Mouse (Mus musculus): ENCODE measurements around the gene Gpa33.

Gpa33 gene

DNA sequence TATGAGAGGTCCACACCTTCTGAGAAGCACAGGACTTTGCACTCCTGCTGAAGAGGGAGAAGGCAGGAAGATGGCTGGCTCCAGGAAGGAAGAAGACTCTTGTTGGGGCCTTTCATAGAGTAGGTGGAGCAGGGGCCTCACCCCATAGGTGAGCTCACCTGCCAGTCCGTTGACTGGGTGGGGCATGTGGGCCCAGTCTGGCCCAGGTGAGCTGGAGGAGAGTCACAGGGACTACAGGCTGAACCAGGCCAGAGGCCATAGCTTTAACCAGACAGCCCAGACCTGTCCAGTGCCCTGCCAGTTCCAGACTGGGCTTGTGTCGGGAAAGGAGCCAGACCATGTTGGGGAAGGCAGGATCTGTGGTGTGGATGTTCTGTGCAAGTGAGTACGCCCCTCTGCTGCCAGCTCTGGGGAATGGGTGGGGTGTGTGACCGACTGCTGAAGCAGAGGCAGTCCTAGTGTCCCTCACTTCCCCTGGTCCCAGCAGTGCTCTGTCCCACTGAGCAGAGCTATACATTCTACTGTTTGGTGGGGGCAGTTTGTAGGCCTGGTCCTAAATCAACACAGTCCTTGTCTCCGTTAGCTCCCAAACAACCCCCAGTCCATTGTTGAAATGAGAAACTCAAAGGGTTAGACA lies at the start of gene Gpa33:
TSS of gene Gpa33 (plus strand) at position 15 of the 637 bp plus-strand sequence.
- no peak for DNase-seq (ENCODE audit: low spot score in 2 of 2)

DNA sequence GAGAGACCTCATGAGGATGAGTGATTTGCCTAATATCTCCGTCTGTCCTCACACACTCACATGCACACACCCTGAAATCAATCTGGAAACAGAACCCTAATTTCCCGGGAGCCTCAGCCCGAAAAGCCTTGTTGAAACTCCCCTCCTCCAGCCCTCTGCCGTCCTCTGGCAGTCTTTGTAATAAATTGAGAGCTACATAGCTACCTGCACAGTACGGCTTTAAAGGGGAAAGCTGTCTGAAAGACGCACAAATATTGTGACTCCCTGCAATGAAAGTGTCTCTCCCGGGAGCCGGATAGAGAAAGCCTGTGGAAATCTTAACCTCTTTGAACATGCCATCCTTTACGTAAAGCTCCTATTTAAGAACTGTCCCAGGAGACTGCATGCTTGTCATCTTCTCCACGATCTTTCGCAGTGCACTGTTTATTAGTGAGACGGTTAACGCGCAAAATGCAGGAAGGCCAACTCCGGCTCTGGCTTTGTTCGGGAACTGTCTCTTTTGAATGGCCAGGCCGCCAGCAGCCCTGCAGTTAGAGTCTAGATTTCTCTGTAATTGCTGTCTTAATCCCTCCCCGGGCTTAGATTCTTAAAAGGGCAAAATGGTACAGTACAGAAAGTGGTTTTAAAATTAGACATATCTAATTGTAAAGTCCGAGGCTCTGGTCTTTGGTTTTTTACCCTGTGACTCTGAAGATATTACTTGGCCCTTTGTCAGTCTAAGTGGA lies 41.4 kb upstream of the Gpa33 start:
- no peak for DNase-seq (ENCODE audit: low spot score in 2 of 2)

- no peak for DNase-seq (ENCODE audit: low spot score in 2 of 2)
These were observed 40.7 kb upstream of the Gpa33 start for GRCm38 (mm10) chr1:166089337-166089736.

DNA sequence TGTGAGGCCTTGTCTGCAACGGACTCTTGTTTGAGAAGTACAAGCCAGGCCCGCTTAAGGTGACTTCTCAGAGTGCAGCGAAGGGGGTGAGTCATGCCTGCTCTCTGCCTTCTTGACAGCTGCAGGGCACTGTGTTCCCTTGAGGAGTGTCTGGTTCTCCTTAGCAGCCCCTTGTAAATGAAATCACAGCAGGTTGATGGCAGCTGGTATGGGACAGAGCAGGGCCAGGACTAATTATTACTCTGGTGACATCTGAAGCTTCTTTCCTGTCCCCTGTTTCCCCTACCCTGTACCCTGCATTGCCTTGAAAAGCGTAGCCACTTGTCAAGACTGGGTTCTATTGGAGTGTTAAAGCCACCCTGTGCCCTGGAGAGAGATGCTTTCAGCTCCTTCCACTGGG lies 40.3 kb upstream of the Gpa33 start:
- DNase-seq (ENCODE audit: low spot score in 2 of 2), result no peak

DNA sequence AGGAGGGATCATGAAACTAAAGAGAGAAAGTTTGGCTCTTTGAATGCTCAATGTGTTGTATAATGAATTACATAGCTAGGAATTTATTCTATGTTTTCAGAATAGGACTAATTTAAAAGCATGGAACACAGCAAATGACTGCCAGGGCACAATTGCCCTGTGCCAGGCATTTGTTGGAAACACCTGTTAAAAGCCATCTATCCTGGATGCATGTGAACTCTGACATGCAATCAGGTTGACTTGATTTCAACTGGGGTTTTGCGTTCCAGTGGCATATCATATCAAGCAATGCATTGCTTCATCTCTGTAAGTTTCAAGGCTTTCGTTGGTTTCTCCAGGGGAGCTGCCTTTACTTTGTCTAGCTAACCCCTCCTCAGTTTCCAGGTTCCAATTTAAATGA lies 39.7 kb upstream of the Gpa33 start:
- DNase-seq (ENCODE audit: low spot score in 2 of 2), result no peak

GRCm38 (mm10) chr1:166094462-166094861 lies 35.6 kb upstream of the Gpa33 start:
- DNase-seq (ENCODE audit: low spot score in 2 of 2), result no peak

GRCm38 (mm10) chr1:166098120-166098519 lies 31.9 kb upstream of the Gpa33 start:
- no peak for DNase-seq (ENCODE audit: low spot score in 2 of 2)

DNA sequence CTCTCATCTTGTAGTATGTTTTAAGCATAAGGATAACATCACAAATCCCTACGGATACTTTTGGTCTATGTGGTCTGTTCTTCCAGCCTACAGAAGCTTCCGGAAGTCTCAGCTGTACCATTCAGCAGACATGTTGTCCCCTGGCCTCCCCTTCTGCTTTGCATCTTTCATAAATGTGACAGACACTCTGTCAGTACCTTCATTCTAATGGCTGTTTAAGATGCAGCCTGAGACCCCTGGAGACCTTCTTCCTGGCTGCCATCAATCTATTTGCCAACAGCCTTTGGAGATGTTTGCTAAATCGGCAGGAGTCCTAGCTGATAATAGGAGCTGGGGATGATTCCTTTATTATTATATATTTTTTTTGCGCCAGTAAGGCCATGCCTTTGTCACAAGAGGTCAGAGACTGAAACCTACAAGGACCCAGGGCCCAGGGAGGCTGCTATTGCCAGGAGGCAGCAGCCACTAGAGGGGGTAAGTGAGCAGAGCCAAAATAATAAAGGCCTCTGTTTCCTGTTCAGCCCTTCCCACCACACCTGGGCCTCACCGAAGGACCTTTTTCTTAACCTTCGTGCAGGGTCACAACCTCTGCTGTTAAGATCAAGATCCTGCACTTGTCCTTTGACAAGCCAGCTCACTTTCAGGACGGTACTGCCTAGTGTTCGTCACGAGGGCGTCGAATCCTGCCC lies 27.0 kb upstream of the Gpa33 start:
- no peak for DNase-seq (ENCODE audit: low spot score in 2 of 2)

GRCm38 (mm10) chr1:166104858-166105257 lies 25.2 kb upstream of the Gpa33 start:
- no peak for DNase-seq (ENCODE audit: low spot score in 2 of 2)

- DNase-seq (ENCODE audit: low spot score in 2 of 2), result no peak
These were observed 24.6 kb upstream of the Gpa33 start for GRCm38 (mm10) chr1:166105464-166105863.

GRCm38 (mm10) chr1:166114986-166115385 lies 15.1 kb upstream of the Gpa33 start:
- DNase-seq (ENCODE audit: low spot score in 2 of 2), result no peak

GRCm38 (mm10) chr1:166115719-166116118 lies 14.3 kb upstream of the Gpa33 start:
- no peak for DNase-seq (ENCODE audit: low spot score in 2 of 2)

GRCm38 (mm10) chr1:166117866-166118639 lies 12.0 kb upstream of the Gpa33 start:
- no peak for DNase-seq (ENCODE audit: low spot score in 2 of 2)

GRCm38 (mm10) chr1:166122114-166122513 lies 7.9 kb upstream of the Gpa33 start:
- DNase-seq (ENCODE audit: low spot score in 2 of 2), result no peak

- no peak for DNase-seq (ENCODE audit: low spot score in 2 of 2)
These were observed 7.0 kb upstream of the Gpa33 start for GRCm38 (mm10) chr1:166123045-166123444.

DNA sequence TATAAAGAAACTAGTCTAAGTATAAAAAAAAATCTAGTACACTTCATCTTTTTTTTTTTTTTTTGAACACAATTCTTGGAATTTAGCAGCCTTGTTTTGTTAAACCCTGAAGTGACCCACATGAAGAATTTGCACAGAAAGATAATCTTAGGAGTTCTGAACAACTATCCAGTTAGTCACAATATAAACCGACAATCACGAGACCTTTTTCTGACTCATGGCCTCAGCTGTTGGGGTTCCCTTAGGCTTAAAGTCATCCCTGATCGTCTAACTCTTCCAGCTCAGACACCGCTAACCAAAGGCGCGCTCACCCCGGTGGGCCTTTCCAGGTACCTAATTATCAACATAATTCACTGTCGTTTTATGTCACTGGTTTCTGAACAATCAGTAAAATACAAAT lies 6.3 kb upstream of the Gpa33 start:
- no peak for DNase-seq (ENCODE audit: low spot score in 2 of 2)

DNA sequence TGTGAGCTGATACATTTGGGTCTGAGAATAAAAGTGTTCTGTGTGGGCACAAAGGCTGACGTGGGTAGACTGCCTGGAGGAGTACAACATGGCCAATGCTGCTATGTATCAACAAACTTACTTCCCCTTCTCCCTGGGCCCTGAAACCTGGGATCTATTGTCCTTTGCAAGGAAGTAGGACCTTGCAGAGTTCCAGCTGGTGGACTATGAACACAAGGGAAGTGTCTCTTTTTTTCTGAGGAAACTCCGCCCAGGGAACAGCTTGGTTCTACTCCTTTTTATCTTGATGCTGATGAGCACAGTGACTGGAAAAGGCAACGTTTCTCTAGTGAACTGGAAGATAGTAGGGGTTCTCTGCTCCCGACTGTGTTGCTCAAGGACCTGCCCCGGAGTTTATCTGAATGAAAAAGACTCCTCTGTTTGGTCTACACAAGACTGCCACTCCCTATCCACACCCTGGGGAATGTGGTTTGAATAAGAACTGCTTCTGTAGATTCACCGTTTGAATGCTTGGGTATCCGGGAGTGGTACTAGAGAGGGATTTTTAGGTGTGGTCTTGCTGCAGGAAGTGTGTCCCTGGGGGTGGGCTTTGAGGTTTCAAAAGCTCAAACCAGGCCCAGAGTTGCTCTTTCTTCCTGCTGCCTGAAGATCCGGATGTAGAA lies 5.0 kb upstream of the Gpa33 start:
- DNase-seq (ENCODE audit: low spot score in 2 of 2), result no peak

DNA sequence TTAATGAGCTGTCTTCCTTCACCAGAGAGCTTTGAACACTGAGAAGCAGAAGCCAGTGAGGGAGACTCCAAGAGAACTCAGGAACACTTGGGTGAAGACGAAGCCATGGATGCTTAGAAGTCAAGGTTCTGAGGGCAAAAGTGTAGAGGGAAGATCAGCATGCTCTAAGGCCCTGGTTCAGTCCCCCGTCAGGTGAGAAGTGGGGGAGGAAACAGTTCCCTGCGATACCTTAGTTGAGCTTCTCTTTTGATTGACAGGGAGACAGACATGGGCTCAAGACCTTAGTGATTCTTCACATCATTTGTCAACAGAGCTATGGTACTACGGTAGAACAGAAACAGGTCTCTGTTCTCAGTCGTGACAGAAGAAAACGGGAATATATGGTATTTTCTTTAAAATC lies 3.7 kb upstream of the Gpa33 start:
- DNase-seq (ENCODE audit: low spot score in 2 of 2), result no peak

GRCm38 (mm10) chr1:166126795-166127194 lies 3.2 kb upstream of the Gpa33 start:
- peak; percentile 14 to 31 for DNase-seq (ENCODE audit: low spot score in 2 of 2)

GRCm38 (mm10) chr1:166127719-166128118 lies 2.3 kb upstream of the Gpa33 start, which contains the start of gene Dusp27:
Gene Dusp27, minus strand, starts transcription at chr1:166127922.
- DNase-seq (ENCODE audit: low spot score in 2 of 2), result peak in 1 of 2 experiments; percentile 22

- DNase-seq (ENCODE audit: low spot score in 2 of 2), result peak; percentile 25 to 39
These were observed 1.5 kb upstream of the Gpa33 start for GRCm38 (mm10) chr1:166128551-166128950.

All from heart, adult 9 months (tissue).